Mouse (Mus musculus) ovary, postnatal 10 days (tissue): ENCODE results near the gene Nrg4.
A peak's percentile ranks its signal among the peaks of the same experiment; 100 is the strongest.
"Not testable (repeated sequence)": the region's sequence is repeated elsewhere in the genome, so short reads cannot be mapped to it uniquely, and the experiment has no call there.

Source experiments
- DNase-seq: peaks from one replicate; pipeline ENCODE4 v3.0.0; 2022; ENCODE audit warnings: low spot score

The Nrg4 gene

DNA sequence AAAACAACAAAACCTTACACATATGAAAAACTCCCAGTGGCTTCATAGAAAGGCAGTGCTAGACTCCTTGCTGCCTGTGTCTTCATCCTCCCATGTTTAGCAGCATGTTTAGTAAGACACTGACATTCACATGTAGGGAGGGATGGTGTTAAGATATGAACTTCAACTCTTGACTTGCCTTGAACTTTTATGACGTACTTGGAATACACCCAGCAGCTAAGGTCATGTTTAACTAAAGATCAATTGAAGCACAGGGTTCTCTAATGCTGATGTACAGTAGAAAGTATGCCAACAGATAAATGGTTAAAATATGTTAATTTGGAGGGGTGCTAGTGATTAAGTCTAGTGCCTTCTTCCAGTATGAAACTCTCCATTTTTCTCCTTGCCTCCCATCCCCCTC, 4.0 kb downstream of the Nrg4 start:
- no peak for DNase-seq

DNA sequence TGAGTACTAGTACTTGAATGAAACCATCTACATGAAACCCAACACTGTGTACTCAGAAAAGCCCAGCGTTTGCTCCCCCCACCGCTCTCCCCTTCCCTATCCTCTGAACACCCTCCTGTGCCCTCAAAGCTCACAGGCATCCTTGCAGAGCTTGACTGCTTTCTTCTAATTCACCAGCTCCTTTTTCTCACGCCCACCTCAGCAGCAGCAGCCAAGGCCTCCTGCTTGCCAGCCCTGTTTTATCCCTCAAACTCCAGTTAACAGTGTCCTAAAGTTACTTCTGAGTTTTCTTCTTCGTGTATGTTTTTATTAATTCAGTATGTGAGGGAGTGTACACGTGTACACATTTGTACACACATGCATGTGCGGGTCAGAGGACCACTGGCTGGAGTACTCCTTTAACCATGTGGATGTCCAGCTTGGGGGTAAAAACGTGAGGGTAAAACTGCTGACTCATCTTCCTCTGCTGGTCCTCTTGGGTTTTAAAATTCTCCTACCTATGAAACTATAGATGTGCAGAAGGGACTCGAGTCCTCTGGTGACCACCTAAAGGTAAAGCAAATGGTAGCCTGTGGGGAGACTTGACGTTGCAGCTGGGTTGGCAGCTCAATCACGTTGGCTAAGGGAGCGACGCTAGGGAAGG, 12.9 kb downstream of the Nrg4 start:
- no peak for DNase-seq

DNA sequence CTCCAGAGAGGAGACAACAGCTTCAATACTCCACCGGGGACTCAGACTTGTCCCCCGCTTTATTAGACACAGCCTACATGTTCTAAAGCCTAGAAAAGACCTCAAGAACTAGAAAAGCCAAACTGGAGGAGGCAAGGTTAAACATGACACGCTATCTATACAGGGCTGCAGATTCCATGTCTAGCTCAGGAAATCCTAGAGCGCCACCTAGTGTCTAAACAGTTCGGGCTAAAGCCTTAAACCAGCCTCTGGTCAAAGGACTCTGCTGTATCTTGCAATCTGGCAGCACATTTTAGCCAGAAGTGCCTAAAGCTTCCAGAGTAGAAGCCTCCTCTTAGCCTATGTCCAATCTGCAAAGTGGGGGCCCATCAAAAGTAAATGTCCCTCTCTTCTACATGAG, 15.1 kb downstream of the Nrg4 start:
- DNase-seq = peak; percentile 32

DNA sequence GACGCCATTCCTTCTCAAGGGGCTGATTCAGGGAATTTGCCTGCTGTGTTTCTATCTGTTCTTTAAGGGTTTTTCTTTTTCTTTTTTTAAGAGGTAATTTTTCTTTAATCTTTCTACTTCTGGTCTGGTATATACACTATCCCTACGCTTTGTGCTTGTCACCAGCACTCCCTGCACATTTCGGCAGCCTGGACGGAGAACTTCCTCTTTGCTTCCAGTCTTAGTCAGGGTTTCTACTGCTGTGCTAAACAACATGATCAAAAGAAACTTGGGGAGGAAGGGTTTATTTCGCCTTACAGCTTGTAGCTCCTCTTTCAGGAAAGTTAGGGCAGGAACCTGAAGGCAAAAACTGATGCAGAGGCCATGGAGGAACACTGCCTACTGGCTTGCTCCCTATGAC, 18.2 kb downstream of the Nrg4 start:
- no peak for DNase-seq

DNA sequence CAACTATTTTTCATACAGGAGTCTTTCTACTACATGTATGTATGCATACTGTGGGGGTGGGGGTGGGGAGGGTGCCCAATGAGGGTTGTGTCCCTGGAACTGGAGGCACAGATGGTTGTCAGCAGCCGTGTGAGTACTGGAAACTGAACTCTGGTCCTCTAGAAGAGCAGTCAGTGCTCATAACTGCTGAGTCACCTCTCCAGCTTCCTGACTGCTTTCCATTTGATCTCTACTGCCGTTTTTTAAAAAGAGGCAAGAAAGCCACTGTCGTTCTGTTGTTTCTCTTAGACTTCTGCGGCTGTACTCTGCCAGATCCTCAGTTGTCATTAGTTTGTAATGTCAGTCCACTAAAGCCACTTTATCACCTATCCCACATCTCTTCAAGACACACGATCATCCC, 19.1 kb downstream of the Nrg4 start:
- DNase-seq = no peak

DNA sequence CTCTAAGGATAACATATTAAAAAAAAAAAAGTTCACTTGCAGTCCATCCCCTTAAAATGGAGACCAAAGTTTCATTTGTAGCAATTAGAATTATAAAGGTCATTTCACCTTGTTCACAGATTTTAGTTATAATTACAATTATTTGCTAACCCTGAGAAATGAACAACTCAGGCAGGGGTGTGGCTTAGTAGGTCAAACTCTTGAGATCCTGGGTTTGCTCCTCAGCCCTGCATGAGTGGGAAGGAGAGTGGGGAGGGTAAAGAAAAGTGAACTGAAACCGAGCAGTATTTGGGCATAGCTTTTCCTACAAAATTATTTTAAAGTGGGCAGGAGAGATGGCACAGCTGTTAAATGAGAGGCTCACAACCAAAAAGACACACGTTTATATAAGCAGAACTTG, 19.6 kb downstream of the Nrg4 start:
- no peak for DNase-seq

DNA sequence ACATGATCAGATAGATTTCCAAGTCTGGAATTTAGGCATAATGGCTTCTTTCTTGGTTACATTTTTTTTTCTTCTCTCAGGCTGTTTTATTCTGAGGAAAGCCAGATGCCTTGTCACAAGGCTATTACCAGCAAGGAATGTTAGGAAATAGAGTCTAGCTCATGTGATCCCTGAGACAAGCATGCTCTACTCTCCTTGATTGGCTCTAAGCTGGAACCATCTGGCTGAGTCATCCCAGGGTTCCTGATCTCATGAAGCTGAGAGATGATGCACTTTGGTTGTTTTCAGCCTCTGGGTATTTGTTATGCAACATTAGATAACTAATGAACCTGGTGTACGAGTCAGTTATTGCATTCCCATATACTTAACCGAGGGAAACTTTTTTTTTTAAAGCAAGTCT, 30.4 kb downstream of the Nrg4 start:
- no peak for DNase-seq

DNA sequence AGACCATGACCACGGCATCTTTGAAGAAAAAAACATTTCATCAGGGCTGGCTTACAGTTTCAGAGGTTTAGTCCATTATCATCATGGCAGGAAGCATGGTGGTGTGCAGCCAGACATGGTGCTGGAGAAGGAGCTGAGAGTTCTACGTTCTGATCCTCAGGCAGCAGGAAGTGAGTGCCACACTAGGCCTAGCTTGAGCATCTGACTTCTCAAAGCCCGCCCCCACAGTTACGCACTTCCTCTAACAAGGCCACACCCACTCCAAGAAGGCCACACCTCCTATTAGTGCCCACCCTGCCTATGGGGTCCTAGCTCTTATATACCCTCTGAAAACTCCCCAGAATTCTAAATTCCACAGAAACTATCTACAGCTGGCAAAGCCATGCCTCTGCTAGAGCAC, 34.7 kb downstream of the Nrg4 start:
- no peak for DNase-seq

DNA sequence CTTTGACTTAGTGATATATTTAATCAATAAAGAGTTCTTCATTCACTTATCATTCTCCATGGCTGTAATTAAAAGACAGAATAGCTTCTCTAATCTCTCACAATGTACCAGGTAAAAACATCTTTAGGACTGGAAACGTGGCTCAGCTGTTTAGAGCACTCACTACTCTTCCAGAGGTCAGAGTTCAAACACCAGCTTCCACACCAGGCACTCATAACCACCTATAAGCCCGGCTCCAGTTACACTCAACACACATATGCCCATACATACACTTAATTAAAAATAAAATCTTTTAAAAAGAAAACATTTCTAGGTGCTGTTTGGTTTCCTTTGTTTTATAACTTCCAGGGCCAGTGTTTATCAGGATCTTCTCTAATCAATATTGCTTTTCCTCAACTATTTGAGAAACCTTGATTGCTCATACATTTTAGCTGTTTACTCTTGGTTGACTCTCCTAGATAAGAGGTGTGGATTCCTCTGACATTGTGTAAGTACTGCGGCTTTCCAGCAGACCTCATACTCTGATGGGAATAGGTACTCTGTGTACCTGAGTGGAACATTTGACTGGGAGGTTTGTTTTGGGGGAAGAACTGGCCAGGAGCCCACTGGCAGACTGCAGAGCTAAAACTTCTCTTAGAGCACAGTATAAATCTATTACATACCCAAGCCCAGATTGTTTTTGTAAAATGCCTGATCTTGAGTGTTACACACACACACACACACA, 37.0 kb downstream of the Nrg4 start:
- no peak for DNase-seq

DNA sequence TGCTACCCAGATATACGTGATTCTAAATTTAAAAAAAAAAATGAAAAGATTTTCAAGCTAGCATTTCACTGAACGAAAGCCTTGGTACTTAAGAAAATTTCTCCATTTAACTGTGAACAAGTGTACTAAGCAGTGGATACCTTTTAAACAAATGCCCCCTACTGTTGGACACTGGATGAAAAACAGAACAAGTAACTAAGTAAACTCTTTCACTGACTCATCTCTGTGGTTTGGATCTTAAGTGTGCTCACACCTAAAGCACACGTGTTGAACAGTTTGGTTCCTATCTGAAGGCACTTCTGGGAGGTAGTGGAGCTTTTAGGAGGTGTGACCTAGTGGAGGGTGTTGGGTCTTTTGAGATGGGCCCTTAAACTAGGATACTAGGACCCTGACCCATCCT, 41.4 kb downstream of the Nrg4 start:
- no peak for DNase-seq

DNA sequence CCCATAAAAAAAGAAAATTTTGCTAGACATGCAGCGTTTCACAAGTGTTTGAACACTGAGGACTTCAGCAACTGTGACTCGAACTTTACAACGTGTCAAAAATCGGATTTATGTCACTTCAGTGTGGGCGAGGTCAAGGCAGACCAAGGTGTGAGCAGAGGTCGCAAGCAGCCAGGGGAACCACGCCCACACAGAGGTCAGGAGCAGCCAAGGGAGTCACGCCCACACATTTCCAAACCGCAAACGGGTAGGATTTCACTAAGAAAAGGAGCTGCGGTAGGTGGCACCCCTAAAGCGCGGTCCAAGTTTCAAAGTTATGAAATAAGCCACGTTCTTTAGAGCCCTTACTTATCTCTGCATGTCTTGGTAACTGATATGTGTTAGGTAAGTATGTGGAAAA, 43.1 kb downstream of the Nrg4 start:
- DNase-seq = no peak

DNA sequence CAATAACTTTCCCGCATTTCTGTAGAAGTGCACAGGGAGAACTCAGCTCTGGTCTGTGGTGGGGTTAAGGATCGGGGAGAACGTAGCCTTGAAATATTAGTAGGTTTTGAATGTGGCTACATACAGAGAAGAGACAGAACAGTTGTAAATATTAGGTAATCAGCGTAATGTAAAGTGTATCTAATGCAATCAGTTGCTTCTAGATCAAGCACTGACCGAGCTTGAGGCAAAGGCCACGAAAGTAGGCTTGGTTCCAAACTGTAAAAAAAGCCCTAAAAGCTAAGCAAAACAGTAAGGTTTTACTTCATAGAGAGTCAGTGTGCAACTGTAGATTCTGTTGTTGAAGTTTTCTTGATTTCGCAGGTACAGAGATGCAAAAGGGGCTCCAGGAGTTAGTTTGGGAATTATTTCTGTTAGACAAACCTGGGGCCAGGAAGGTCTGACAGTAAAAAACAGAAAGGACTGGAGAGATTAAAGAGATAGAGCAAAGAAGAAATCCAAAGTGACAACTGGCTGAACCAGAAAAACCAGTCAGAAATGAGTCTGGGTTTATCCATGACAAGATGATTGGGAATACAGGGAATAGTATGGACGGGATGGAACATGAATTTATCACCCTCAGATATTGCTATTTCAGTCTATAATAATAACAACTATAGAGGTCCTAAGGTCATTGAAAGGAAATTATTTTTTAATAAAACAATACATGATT, 47.4 kb downstream of the Nrg4 start:
- DNase-seq = no peak

DNA sequence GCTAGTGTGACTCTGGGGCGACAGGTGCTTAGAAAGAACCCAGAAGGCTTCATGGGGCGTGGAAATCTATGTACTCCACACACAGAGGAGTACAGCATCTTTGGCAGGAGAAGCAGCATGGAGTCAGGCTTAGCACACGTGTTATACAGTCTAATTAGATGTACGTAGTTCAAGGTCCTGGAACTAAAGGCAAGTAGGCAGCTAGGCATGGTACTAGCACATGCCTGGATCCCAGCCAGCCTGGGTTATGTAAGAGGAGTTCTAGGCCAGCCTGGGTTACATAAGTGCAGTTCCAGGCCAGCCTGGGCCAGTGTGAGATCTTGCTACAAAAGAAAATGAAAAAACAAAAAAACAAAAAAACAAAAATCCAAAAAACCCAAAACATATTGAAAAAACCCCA, 49.1 kb downstream of the Nrg4 start:
- DNase-seq = no peak

DNA sequence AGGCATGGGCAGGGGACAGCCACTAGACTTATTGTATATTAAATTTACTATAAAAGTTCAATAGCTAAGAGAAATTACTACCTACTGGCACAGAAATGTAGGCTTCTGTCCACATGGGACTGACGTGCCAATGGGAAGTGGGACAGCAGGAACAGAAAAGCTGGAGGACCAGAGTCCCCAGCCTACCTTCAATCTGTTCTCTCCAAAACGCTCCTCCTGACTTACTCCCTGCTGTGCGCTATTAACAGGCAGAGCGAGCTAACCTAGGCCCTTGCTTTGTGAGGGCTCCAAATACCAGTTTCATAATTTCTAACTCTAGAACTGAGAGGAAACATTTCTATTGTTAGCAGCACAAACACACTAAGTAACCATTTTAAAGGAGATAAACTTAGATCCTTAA, 52.7 kb downstream of the Nrg4 start:
- no peak for DNase-seq

DNA sequence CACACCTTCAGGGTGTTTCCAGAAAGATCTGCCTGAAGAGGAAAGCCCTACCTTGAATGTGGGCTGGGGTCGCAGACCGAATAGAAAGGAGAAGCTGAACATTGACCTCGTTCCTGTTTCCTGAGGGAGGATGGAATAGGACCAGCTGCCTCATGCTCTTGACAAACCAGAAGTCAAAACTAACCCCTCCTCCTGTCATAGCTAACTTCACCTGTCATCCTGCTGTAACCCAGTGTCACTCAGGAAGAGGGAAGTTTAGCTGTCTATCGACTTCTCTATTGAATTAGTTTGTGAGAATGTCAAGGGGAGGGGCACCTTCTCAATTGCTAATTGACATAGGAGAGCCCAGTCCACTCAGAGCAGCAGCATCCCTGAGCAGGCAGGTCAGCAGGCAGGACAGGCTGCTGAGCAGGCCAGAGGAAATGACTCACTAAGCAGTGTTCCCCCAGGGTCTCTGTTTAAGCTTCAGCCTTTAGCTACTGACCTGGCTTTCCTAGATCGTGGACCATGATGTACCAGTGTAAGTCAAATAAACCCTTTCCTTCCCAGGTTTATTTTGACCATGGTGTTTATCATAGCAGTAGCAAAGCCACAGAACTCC, 54.6 kb downstream of the Nrg4 start:
- DNase-seq = no peak

DNA sequence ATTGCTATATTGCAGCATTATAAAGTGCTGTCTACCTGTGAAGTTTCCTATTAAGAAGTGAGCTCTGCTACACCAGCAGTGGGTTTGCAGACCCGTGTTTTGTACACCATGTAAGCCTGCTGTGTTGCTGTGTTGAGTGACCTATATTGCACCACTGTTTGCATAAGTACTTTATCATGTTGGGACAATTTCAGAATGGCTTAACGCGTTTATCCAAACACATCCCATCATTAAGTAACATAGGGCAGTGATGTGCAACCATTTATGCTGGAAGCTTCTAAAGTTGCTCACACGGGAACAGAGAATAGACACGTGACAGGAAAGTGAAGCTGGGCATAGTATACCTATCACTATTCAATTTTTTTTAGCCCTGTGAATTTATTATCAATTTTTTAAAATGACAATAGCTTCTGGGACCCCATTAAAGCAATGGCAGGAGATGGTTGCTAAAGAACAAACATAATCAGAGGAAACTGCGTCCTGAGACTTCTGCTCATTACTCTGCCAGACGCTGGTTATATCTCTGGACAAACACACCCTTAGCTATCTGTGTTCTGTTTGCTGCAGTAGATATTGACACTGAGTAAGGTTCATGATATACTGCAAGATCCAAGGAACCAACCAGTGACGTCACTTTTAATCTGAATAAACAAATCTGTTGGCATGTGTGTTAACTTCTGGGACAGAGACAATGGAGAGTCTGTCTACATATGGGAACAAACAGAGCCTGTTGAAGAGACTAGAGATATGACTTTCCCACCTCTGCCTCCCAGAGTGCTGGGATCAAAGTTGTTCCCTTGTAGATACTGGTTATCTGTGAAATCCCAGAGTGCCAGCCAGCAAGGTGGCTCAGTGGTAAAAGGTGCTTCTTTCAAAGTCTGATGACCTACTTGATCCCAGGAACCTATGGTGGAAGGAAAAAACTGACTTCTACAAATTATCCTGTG, 62.0 kb downstream of the Nrg4 start:
- no peak for DNase-seq

DNA sequence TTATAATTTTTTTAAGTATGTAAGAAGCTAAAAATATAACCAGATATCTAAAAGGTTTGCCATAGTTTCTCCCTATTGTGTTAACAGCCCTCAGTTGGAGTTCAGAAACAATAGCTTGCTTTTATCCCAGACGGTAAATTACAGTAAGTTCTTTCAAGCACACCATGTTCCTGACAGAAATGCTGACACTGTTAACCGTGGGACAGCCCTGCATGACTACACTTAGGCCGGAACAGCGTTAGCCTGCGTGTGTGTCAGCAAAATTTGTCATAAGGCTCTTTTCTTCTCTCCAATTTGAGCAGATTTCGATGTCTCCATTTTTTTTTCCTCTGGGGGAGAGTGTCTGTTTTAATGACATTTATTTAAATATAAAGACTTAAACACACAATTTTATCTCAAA, 66.9 kb downstream of the Nrg4 start:
- DNase-seq = no peak

DNA sequence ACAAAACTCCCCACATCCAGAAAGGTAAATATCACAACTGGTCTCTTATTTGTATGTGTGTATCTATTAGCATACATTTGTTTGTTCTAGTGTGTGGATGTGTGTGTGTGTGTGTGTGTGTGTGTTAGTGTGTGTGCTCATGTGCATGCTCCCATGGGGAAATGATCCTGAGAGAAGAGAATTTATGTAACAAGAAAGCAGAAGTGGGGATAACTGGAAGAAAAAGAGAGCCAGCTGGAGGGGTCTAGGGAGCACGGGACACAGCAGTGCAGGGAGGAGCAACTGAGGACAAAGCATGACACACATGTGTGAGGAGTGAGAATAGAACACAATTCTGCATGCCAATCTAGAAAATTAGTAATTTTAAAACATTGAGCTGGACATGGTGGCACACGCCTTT, 69.5 kb downstream of the Nrg4 start:
- no peak for DNase-seq

DNA sequence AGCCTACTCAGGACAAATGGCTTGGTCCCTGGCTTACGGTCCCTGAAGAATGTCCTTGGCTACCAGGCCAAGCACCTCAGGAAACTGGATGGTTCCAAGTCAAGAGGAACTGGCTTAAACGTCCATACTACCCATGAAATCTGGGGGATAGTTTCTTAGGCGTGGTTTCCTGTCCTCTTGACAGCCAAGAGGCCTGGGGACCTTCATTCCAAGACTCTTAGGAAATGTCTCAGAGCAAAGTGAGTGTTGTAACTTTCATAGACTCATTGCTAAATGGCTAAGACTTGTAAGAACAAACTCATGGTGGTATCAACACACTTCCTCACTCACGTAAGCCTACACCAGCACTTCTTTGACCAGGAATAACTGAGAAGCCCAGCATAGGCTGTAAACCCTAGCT, 71.0 kb downstream of the Nrg4 start:
- DNase-seq = no peak

DNA sequence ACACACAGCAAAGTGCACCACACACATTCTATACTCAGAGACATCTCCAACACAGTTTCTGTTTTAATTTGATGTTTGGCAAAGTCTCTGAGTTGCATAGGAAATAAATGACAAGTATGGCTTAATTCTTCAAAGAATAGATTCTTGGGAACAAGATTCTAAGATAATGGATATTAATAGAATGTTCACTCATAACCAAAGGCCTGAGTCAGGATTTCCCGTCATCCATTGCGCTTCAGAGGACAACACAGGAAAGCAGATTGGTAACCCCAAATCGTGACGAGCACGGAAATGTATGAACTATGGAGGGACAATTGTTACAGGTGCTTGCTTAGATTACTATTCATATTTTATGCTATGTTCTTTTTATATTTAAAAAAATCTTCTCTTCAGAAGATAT, 71.6 kb downstream of the Nrg4 start:
- DNase-seq = no peak

DNA sequence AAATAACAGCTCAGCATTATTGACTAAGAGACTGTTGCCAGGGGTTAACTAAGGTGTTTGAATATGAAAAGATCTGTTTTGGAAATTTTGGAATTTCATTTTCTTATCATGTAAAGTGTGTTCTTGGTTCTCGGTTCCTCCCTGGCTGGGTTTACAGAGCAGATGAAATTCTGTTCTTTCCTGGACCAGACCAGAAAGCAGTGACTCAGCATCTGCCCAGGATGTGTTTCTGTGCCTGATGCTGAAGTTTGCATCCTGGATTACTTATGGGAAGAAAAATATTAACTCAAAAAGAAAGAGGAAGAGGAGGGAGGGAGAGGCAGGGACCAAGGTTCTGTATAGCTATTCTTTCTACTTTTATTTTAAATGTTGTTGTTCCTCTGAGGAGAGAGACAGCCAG, 72.8 kb downstream of the Nrg4 start:
- DNase-seq = no peak

DNA sequence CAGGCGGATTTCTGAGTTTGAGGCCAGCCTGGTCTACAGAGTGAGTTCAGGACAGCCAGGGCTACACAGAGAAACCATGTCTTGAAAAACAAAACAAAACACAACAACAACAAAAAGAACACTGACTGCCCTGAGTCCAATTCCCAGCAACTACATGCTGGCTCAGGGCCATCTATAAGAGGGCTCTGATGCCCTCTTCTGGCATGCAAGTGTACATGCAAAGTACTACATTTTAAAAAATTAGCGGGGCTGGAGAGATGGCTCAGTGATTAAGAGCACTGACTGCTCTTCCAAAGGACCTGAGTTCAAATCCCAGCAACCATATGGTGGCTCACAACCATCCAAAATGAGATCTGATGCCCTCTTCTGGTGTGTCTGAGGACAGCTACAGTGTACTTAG, 74.5 kb downstream of the Nrg4 start:
- DNase-seq = not testable (repeated sequence)
